Mouse (Mus musculus) forebrain, embryonic 10.5 days (tissue): ENCODE data around the gene Eif2b3. TPM values are rescaled to one million over a fixed set of nuclear protein-coding genes. Genes with fewer than 3 reads are reported as not detected.
A peak's percentile ranks its signal among the peaks of the same experiment; 100 is the strongest.

Source experiments
- DNase-seq: peaks from one replicate; pipeline ENCODE4 v3.0.0-alpha.2; 2017; ENCODE audit warnings: low spot score; ENCODE audit errors: extremely low spot score
- H3K27ac ChIP-seq: fragments of 300-500 bp; sonication (generic); 2 replicates; pipeline ENCODE4 v1.5.1; 2016; ENCODE audit warnings: mild to moderate bottlenecking
- H3K27me3 ChIP-seq: fragments of 300-500 bp; sonication (generic); 2 replicates; pipeline ENCODE4 v1.6.1; 2016; ENCODE audit warnings: mild to moderate bottlenecking; ENCODE audit not compliant: poor library complexity, severe bottlenecking
- H3K36me3 ChIP-seq: fragments of 300-500 bp; sonication (generic); replicated peaks from 2 replicates; pipeline ENCODE4 v1.6.1; 2016; ENCODE audit warnings: mild to moderate bottlenecking, moderate library complexity
- H3K4me1 ChIP-seq: fragments of 300-500 bp; sonication (generic); 2 replicates; pipeline ENCODE4 v1.6.1; 2016
- H3K4me3 ChIP-seq: fragments of 300-500 bp; sonication (generic); 2 replicates; pipeline ENCODE4 v1.5.1; 2016; ENCODE audit warnings: mild to moderate bottlenecking, moderate library complexity
- H3K9me3 ChIP-seq: fragments of 300-500 bp; sonication (generic); 2 replicates; pipeline ENCODE4 v1.6.1; 2016; ENCODE audit warnings: mild to moderate bottlenecking, moderate library complexity
- WGBS: fragments of 180-500 bp; shearing (Covaris S2); methylation state at CpG from one replicate; pipeline ENCODE4 v1.1.7; 2016; 5-methylcytosine and 5-hydroxymethylcytosine counted together
- polyA plus RNA-seq: library from polyadenylated mRNA; unstranded; fragments of >200 nt; fragmentation: Nextera tagmentation; extraction: Ambion mirVana; gene quantifications from 2 replicates; pipeline ENCODE4 v1.2.1, GENCODE M21; 2016

Eif2b3 gene
- 52.1 and 55.5 TPM in 2 replicates for polyA plus RNA-seq

- Histone ChIP-seq H3K4me1 (peaks cover 12% of the 10 kb centered on the region), H3K36me3 (peaks cover 26% of the 10 kb centered on the region), H3K27me3 (no peaks in the 10 kb centered on the region), H3K27ac (peak within 1 kb of the TSS; percentile 89), H3K9me3 (no peaks in the 10 kb centered on the region), H3K4me3 (peak within 1 kb of the TSS; percentile 94)
- under 1% methylated on average over 61 of the region's 61 CpGs for WGBS
- peak; percentile 89 for DNase-seq
Measured at GRCm38 (mm10) chr4:117019206-117020134, at the start of gene Eif2b3. Eif2b3 (plus strand) TSS chr4:117019402.

- Histone ChIP-seq H3K27me3 (no peaks in the 10 kb centered on the region), H3K4me1 (no peaks in the 10 kb centered on the region), H3K36me3 (peaks cover 80% of the 10 kb centered on the region), H3K27ac (no peak overlapping the region), H3K4me3 (no peak overlapping the region), H3K9me3 (no peaks in the 10 kb centered on the region)
- no peak for DNase-seq
- 80% methylated on average over 2 of the region's 2 CpGs for WGBS
Measured at GRCm38 (mm10) chr4:116976503-116976902, 42.7 kb upstream of the Eif2b3 start.

DNA sequence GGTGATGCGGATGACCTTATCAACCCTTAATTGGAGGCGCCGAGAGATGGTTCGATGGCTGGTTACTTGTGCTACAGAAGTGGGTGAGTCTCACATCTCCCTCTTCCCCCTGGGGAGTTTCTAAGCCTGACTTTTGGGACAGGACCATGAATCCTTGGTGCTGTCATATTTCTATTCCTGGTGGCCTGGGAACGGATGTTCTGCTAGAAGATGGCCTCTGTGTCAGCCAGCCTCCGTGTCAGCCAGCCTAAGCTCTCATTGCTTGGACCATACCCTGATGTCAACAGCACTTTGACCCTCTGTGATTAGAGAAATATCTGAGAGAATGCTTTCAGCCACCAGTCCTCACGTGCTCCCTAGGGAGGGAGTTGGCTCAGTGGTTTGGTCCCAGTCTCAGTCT, 33.5 kb upstream of the Eif2b3 start:
- no peaks in the 10 kb centered on the region for H3K4me1 ChIP-seq

GRCm38 (mm10) chr4:116986400-116987121, 32.6 kb upstream of the Eif2b3 start:
- DNase-seq: peak; percentile 56
- peaks cover 71% of the 10 kb centered on the region for H3K36me3 ChIP-seq
- no peak overlapping the region for H3K27ac ChIP-seq
- H3K9me3 ChIP-seq: no peaks in the 10 kb centered on the region
- H3K27me3 ChIP-seq: no peaks in the 10 kb centered on the region
- no peak overlapping the region for H3K4me3 ChIP-seq
- no peaks in the 10 kb centered on the region for H3K4me1 ChIP-seq
- 64% methylated on average over 17 of the region's 17 CpGs for WGBS

More for the DNA sequence above, 33.5 kb upstream of the Eif2b3 start:
- H3K27ac ChIP-seq: no peak overlapping the region
- DNase-seq: no peak
- WGBS: 94% methylated on average over 7 of the region's 7 CpGs
- no peaks in the 10 kb centered on the region for H3K27me3 ChIP-seq
- no peaks in the 10 kb centered on the region for H3K9me3 ChIP-seq
- H3K36me3 ChIP-seq: peaks cover 74% of the 10 kb centered on the region
- no peak overlapping the region for H3K4me3 ChIP-seq

DNA sequence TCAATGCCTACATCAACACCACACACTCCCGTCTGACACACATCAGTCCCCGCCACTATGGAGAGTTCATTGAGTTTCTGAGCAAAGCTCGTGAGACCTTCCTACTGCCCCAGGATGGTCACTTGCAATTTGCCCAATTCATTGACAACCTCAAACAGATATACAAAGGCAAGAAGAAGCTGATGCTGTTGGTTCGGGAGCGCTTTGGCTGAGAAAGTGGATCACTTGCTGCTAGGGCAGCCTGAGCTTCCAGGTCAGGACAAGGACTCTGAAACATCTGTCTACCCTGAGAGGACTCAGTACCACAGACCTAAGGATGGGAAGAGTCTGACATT, 32.1 kb upstream of the Eif2b3 start:
- Histone ChIP-seq H3K27ac (no peak overlapping the region), H3K36me3 (peaks cover 70% of the 10 kb centered on the region), H3K4me3 (no peak overlapping the region), H3K9me3 (no peaks in the 10 kb centered on the region), H3K4me1 (no peaks in the 10 kb centered on the region), H3K27me3 (no peaks in the 10 kb centered on the region)
- DNase-seq: no peak
- 72% methylated on average over 5 of the region's 5 CpGs for WGBS

DNA sequence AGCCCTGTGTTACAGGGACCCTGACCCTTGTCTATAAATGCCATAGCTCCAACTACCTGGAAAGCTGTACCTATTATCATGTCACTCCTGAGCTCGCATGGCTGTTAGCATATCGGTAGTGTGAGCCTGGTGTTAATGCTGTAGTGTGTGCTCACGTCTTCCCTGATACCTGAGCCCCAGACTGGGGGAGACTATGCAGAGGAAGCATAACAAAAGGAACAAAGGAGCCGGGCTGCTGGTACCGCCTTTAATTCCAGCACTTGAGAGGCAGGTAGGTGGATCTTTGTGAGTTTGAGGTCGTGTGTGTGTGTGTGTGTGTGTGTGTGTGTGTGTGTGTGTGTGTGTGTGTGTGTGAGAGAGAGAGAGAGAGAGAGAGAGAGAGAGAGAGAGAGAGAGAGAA, 29.5 kb upstream of the Eif2b3 start:
- H3K36me3 ChIP-seq: peaks cover 69% of the 10 kb centered on the region
- no peak for DNase-seq
- 64% methylated on average over 6 of the region's 6 CpGs for WGBS
- H3K4me1 ChIP-seq: peaks cover 21% of the 10 kb centered on the region
- no peaks in the 10 kb centered on the region for H3K27me3 ChIP-seq
- no peak overlapping the region for H3K4me3 ChIP-seq
- no peaks in the 10 kb centered on the region for H3K9me3 ChIP-seq
- H3K27ac ChIP-seq: no peak overlapping the region

DNA sequence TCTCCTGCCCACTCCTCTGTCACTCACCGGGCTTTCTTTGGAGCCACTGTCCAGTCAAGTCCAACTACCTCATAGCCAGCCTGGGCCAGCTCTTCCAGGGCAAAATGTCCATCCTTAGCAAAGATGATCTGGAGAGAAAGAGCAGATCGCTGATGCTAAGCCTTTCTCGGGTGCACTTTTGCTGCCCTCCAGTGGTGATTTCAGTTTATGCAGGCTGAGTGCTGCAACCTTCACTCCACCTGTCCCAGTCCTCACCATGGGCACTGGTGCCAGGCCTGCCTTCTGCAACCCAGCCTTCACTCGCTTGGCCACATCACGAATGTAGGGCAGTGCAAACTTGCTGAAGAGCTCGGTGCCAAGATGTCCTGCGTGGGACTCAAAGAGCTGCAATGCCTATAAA, 27.8 kb upstream of the Eif2b3 start:
- Histone ChIP-seq H3K9me3 (no peaks in the 10 kb centered on the region), H3K27ac (no peak overlapping the region), H3K4me3 (no peak overlapping the region), H3K27me3 (peaks cover 2% of the 10 kb centered on the region), H3K36me3 (peaks cover 52% of the 10 kb centered on the region), H3K4me1 (peaks cover 35% of the 10 kb centered on the region)
- WGBS: 17% methylated on average over 7 of the region's 7 CpGs
- DNase-seq: peak; percentile 72

DNA sequence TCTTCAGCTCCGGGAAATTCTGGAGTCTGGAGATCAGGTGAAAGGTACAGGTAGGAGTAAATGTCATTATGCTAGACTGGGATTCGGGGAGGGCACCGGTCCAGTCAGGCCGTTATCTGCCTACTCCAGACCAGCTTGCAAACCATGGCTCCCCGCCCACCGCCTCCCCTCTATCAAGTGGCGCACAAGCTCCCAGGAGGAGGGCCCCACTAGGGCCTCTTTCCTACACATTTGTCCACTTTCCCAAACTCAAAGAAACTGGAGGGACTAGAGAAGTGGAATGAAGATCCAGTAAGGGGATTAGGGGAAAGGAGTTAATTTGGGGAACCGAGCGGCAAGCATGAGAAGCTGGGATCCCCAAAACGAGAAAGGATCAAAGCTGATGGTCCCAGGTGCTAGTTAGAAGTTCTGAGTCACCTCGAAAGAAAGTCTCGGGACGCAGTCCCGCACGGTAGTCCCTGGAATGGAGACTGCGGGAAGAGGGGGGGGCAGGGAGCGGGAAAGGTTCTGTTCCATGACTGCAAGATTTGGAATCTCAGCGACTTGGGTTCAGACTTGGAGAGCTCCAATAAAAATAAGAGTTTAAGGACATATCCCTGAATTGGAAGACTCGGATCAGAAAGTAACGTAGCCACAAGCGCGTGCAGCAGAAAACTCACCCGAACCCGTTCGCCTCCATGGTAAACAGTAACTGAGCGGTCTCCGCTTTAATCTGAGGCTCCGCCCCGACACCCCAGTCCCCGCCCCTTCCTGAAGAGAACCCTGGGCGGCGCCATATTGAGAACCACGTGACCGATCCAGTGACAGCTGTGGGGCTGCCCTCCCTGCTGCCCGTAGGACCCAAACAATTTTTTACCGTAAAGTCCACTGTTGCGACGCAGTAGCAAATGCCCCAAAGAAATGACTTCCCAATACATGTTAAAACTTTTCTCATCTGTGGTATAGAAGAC, 25.3 kb upstream of the Eif2b3 start, which contains the start of gene Urod:
Urod (minus strand) TSS at position 742 of the 950 bp plus-strand sequence.
- no peaks in the 10 kb centered on the region for H3K9me3 ChIP-seq
- peak within 1 kb of the TSS; percentile 79 for H3K4me3 ChIP-seq
- H3K27ac ChIP-seq: peak within 1 kb of the TSS; percentile 79
- peaks cover 40% of the 10 kb centered on the region for H3K4me1 ChIP-seq
- peaks cover 31% of the 10 kb centered on the region for H3K36me3 ChIP-seq
- DNase-seq: peak; percentile 96
- 2% methylated on average over 38 of the region's 38 CpGs for WGBS
- peaks cover 7% of the 10 kb centered on the region for H3K27me3 ChIP-seq

DNA sequence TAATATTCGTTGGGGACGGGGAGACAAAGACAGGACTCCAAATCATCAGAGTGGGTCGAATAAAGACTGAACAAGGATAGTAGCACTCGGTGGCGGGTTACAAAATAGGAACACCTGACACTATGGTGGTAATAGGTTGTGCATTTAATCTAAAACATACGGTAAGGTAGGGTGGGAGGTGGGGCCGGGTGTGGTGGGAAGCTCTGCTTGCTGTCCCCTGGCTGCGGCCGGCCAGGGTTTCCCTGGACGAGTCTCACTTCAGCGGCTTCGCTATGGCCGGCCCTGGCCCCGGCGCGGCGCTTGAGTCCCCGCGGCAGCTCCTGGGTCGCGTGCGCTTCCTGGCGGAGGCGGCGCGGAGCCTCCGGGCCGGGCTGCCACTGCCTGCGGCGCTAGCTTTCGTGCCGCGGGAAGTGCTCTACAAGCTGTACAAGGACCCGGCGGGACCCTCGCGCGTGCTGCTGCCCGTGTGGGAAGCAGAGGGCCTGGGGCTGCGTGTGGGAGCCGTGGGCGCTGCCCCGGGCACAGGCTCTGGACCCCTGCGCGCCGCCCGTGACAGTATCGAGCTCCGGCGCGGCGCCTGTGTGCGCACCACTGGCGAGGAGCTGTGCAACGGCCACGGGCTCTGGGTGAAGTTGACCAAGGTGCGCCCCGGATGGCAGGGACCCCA, 23.9 kb upstream of the Eif2b3 start, which contains the start of gene Hectd3:
Hectd3 (plus strand) TSS at position 187 of the 667 bp plus-strand sequence.
- Histone ChIP-seq H3K27ac (peak within 1 kb of the TSS; percentile 79), H3K36me3 (peaks cover 25% of the 10 kb centered on the region), H3K27me3 (peaks cover 7% of the 10 kb centered on the region), H3K9me3 (no peaks in the 10 kb centered on the region), H3K4me3 (peak within 1 kb of the TSS; percentile 79), H3K4me1 (peaks cover 40% of the 10 kb centered on the region)
- WGBS: under 1% methylated on average over 58 of the region's 58 CpGs
- peak; percentile 74 for DNase-seq

DNA sequence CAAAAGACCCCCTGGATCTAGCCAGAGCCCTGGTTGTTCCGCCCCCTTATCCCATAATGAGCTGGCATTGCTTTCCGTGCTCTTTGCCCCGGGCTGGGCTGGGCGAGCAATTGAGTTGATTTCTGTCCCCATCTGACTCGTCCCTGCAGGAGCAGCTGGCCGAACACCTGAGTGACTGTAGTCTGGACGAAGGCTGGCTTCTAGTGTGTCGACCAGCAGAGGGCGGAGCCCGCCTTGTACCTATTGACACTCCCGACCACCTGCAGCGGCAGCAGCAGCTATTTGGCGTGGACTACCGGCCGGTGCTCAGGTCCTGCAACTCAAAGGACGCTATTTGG, 23.4 kb upstream of the Eif2b3 start:
- H3K4me1 ChIP-seq: peaks cover 40% of the 10 kb centered on the region
- peaks cover 7% of the 10 kb centered on the region for H3K27me3 ChIP-seq
- WGBS: under 1% methylated on average over 16 of the region's 16 CpGs
- H3K27ac ChIP-seq: peak overlapping the region; percentile 79
- H3K4me3 ChIP-seq: peak overlapping the region; percentile 79
- peak; percentile 46 for DNase-seq
- H3K9me3 ChIP-seq: no peaks in the 10 kb centered on the region
- H3K36me3 ChIP-seq: peaks cover 20% of the 10 kb centered on the region

DNA sequence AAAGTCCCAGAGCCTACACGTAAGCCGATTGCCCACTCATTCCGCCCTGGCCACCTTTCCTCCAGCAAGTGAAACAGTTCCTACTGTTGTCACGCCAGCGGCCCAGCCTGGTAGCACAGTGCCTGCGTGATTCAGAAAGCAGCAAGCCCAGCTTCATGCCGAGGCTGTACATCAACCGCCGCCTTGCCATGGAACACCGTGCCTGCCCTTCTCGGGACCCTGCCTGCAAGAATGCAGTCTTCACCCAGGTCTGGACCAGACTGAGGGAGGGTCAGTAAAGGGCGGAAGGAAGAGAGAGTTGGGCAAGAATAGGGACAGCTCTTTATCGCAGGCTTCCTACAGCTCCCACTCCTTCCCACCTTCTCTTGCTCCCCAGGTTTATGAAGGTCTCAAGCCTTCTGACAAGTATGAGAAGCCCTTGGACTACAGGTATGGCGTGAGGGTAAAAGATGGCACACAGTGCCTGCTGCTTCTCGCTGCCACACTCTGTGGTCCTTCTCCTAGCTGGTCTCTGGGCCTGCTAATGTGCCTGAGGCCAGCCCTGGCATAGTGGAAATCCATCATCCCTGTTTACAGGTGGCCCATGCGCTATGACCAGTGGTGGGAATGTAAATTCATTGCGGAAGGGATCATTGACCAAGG, 19.6 kb upstream of the Eif2b3 start:
- peaks cover 31% of the 10 kb centered on the region for H3K4me1 ChIP-seq
- WGBS: 94% methylated on average over 17 of the region's 17 CpGs
- DNase-seq: no peak
- H3K9me3 ChIP-seq: no peaks in the 10 kb centered on the region
- peaks cover 20% of the 10 kb centered on the region for H3K36me3 ChIP-seq
- H3K27me3 ChIP-seq: peaks cover 18% of the 10 kb centered on the region
- H3K4me3 ChIP-seq: no peak overlapping the region
- no peak overlapping the region for H3K27ac ChIP-seq
